Mouse (Mus musculus): ENCODE data around the gene Defb15.

Gene Defb15

DNA sequence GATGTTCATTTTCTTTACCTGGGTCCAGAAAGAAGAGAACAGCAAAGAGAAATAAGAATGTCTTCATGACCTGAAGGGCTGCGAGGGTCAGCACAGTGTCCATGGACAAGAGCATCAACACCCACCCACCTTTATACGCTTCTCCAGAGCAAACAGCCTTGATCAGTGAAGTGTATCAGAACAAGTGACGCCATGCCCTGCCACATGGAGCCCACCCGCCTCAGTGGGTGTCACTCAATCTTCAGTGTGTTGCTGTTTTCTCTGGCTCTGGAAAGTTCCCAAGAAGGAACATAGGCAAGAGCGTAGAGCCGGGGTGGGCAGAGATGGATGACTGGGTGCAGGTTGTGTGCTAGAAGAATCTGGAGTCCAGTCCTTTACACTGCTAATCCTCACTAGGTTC is at the start of gene Defb15:
Gene Defb15, minus strand, starts transcription at position 101 of the 400 bp plus-strand sequence.
- WGBS = 92% methylated on average over 6 of the region's 6 CpGs

DNA sequence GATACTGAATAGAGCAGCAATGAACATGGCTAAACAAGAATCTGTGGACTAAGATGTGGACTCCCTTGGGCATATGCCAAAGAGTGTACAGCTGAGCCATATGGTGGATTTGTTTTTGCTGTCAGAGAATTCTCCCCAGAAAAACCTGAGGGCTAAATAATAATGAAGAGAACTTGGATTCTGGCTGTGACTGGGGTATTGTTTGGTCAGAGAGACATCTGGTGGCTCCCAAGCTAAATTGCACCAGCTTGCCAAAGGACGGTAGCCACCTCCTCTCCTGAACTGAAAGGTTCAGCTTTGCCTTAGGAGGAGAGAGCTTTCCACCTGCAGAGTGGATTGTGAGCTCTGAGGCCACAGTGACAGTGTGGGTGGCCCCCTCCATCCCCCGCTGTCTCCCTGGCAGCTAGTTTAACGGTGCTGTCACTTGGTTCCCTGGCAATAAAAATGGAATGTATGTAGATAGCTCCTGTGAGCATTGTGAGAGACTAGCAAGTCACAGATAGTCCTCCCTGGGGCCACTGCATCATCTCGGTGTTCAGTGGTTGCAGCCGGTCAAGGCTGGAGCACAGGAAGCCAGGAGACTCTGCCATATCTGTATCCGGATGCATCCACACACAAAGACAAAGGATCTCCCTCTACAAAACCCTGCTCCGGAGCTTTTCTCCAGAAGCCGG is 49.3 kb upstream of the Defb15 start:
- 55% methylated on average over 8 of the region's 8 CpGs for WGBS

DNA sequence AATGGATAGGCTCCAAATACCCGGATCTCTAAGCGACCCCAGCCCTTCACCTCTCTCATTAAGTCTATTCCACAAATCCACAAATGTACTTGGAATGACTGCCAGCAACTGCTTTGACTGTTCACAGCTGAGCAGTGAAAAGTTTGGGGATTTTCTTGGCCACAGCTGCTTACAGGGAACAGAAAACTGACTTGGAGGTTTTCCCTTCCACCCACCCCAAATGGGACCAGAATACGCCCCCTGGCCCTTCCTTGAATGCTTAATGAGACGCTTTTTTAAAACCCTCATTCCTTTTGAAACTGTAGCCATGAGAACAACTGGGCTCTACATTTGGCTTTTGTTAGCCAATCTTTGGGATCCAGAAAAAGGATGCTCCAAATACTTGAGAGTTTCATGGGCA is 45.7 kb upstream of the Defb15 start:
- 19% methylated on average over 4 of the region's 4 CpGs for WGBS

DNA sequence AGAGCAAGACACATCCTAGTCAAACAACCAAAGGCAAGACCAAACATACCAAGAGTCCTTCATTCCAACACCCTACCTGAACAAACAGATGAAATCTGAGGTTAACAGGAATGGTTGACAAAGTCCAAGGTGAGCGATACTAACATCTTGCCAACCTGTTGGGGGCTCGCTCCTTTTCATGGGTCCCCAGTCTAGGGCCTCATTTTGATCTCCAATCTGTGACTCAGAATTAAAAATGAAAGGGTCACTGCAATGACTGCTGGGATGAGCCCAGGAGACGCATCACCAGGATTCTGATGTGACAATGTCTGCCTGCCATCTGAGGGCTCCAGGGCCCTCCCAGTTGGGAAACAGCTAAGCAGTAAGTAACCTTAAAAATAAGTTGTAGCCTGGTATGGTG is 37.0 kb upstream of the Defb15 start, which contains the start of gene Ccdc70:
Gene Ccdc70, plus strand, starts transcription at position 301 of the 400 bp plus-strand sequence.
- 94% methylated on average over 3 of the region's 3 CpGs for WGBS

DNA sequence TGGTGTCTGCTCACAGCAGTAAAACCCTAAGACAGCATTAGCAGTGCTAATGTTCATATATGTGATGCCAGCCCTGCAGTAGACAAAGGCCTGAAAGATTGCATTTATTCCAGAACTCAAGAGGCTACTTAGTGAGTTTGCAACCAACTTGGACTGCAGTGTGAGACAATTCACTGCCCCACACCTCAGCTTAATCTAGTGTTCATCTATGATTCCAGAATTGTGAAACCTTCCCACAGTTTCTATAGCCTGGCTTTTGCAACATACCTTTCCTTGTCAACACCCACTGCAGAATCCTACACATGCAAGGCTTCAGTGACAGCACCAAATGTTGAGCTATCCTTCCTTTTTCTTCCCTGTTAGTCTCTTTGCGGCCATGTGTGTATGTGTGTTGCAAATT is 34.1 kb upstream of the Defb15 start:
- 83% methylated on average over 1 of the region's 1 CpGs for WGBS

DNA sequence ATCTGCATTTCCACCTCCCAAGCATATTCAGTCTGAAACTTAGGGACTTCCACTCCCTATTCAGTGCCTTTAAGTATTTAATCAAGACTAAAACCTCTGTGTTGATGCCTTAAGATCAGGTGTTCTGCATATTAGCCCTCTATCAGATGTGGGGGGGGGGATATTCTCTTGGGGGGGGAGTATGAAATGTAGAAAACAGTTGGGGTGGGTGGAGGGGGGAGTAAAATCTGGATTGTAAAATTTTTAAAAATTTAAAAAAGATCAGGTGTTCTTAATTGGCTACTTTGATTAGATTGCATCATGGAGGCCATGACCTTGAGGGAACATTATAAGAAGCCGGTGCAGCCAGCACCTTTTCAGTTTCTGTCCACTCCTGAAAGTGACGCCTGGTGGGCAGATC is 25.9 kb upstream of the Defb15 start, which contains the start of gene Fam90a1a:
Gene Fam90a1a, plus strand, starts transcription at position 301 of the 400 bp plus-strand sequence.
- WGBS = 92% methylated on average over 2 of the region's 2 CpGs

DNA sequence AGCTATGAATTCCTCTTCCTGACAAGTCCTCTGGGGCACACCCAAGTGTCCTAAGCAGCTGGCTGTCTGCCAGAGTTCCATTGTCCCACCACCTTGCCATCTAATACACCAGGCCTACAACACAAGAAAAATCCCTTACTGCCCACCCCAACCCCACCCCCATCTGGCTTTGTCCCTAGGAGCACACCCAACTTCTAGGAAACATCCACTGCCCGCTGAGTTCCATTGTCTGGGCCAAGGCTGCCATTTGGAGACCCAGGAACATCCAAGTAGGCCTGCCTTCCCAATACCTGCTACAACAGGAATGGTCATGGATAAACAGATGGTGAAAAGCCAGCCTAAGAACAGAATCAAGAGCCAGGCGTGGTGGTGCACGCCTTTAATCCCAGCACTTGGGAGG is 23.8 kb upstream of the Defb15 start:
- WGBS = 81% methylated on average over 3 of the region's 3 CpGs

DNA sequence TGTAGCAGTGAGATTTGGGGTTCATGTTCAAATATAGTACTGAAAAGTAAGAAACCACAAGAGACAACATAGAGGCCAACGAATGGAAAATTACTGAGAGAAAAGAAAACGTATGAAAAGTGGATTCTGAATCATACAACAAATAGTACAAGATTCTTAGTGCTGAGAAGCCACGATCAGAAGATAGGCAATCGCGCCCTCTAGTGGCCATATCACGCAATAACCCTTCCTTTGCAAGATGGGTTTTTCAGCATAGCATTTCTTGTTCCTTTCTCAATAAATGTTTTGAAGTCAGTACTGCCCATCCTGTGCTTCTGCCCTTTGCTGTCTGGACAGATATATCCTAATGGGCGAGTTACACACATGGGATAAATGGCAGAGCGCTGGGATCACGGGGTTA is 22.8 kb upstream of the Defb15 start:
- 5% methylated on average over 9 of the region's 9 CpGs for WGBS

DNA sequence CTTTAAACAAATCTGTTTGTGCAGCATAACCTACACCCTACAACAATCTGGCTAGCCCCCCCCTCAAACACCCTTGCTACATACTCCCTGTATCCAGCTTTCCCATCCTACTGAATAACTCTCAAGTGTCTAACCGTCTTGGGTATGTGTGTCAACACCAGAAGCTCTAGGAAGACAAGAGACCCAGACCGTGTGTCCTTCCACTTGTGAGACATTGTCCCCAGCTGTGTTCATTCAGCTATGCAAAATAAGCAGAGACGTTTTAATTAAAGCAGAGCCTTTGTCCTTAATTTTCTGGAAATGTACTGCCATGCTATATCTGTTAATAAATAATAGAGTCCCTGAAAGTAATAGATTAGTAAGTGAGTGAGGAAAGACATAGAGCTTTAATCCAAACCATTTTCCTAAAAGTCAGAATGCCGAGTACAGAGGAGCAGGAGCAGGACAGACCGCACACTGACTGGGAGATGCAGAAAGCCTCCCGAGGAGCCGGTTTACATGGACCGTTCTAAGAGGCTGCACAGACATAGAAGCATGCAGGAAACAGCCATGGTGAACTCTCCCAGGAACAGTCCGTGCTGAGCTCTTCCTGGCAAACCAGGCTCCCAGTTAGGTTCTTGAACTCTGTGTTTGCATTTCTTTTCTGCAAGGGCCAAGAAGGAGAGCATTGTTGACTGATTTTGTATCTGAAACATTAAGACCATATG is 15.0 kb upstream of the Defb15 start:
- WGBS = 61% methylated on average over 9 of the region's 9 CpGs

DNA sequence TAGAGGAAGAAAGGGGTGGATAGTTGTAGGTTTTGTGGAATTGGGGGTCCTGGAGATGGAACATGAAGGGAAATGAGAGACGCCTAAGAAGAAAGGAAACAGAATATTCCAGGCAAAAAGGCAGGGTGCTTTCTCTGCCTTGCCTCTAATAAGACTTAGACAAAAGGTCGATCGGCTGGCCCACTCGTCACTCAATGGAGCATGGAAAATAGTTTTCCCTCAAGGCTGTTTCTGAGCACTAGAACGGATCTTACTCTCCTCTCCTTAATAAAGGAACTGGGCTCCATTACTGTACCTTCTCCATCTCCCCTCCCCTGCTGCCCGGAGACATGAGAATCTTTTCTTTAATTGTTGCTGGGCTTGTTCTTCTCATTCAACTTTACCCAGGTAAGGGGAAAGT is 14.0 kb upstream of the Defb15 start, which contains the start of gene Defb13:
Gene Defb13, plus strand, starts transcription at position 301 of the 400 bp plus-strand sequence.
- 81% methylated on average over 6 of the region's 6 CpGs for WGBS

DNA sequence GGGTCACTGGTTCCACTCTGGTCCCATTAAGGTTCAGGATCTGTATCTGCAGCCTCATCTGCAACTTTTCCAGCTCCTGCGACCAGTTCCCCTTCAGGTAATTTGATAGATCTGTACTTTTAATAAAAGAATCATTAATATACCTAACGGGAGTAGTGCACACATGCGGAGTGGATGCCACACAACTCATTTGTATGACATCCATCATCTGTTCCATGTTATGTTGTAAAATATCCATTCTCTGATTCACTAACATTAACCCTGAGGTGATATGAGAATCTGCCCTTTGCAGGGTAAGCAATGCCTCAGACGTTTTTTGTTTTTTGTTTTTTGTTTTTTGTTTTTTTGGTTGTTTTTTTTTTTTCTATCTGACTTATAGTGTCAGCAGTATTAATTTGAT is 5.5 kb upstream of the Defb15 start, which contains the start of gene Defb35:
Gene Defb35, plus strand, starts transcription at position 301 of the 400 bp plus-strand sequence.
- 84% methylated on average over 4 of the region's 4 CpGs for WGBS

DNA sequence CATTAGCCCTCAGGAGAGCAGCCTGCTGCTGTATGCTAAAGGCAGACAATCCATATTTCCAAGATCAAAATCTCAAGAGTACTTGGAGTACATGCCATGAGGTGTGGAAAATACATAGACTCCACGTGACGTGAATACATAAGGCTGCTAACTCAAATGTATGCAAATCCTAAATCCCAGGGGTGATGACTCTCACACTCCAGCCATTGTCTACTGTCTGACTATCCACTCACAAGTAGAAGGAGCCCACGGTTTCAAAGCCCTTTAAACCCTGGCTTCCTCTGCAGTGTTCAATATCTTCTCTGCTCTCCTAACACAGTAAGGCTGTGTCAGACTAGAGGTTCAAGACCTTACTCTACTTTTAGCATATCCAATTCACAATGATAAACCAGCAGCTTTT is 1.8 kb downstream of the Defb15 start:
- WGBS = 86% methylated on average over 3 of the region's 3 CpGs

DNA sequence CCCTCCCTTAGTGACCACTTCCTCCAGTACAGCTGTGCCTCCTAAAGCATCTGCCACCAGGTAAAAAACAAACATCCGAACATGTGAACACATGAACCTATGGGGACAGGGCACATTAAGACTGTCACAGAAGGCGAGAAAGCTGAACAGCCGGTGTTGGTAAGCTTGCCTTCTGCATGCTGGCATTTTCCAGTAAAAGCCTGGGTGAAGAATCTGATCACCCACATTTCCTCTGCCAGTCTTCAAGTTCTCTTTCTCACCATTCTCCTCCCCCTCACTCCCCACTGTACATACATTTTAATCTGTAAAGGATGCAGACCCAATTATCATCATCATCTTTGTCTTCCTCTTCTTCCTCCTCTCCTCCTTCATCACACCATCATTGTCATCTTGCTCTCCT is 16.9 kb downstream of the Defb15 start:
- 59% methylated on average over 3 of the region's 3 CpGs for WGBS

DNA sequence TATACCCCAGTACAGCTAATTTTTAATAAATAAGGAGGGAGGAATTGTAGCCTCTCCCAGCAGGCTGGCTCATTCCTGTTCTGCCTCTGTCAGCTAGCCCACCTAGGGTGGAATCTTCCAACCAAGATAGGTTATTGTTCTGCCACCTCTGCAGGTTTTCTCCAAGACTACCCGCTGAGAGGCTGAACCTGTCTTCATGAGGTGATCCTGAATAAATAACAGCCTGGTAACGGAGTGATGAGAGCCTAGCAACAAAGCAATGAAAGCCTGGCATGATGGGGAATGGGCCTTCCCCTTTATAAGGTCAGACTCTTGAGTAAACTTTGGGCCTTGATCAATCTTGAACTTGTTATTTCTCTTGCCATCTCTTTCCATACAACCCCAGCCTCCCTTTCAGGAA is 20.0 kb downstream of the Defb15 start:
- 31% methylated on average over 2 of the region's 2 CpGs for WGBS

DNA sequence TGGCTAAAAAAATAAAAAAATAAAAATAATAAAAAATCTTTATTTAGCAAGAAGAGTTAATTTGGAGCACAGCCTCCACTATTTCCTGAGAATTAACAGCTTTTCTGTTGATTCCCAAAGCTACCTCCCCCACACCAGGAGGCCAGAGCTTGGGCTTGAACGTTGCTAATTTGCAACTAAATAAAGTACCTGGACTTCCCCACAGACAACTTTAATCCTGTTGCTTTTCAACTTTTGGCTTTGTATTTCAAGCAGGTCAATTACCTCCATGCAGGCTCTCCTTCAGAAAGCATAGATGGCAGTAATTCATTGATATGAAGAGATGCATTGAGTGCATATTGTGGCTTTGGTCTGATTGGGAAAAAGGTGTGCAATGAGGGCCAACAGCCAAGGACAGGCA is 20.6 kb downstream of the Defb15 start:
- 2% methylated on average over 1 of the region's 1 CpGs for WGBS

DNA sequence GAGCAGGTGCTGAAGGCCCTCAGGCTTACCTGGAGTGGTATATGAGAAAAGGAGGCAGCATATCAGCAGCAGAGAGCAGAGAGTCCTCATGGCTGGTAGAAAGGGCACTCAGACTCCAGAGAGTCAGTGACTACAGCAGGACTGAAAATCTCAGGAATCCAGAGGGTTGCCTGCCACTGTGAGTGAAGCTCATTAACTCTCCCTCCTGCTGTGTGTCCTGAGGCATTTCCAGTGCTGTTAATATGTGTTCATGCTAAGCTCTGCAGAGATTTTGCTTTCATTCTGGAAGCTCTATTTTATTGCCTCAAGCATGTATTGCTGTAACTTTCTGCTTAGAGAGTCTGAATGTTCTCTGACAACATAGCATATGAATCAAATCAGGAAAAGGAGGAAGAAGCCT is 26.2 kb downstream of the Defb15 start, which contains the start of gene Defb11:
Gene Defb11, minus strand, starts transcription at position 123 of the 400 bp plus-strand sequence.

DNA sequence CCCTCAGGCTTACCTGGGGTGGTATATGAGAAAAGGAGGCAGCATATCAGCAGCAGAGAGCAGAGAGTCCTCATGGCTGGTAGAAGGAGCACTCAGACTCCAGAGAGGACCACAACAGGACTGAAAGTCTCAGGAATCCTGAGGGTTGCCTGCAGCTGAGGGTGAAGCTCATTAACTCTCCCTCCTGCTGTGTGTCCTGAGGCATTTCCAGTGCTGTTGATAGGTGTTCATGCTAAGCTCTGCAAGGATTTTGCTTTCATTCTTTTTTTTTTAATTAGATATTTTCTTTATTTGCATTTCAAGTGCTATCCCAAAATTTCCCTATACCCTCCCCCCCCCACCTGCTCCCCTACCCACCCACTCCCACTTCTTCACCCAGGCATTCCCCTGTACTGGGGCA is 47.2 kb downstream of the Defb15 start, which contains the start of gene Defb9:
Gene Defb9, minus strand, starts transcription at position 101 of the 400 bp plus-strand sequence.

